Mouse (Mus musculus): ENCODE results near the gene Pnlip.

Gene Pnlip

GRCm38 (mm10) chr19:58726551-58726950 is 74.3 kb downstream of the Pnlip start:
- no peak for DNase-seq (ENCODE audit: low read depth, low spot score)

- DNase-seq (ENCODE audit: low read depth, low spot score), result no peak
Measured at GRCm38 (mm10) chr19:58727756-58728155, 75.5 kb downstream of the Pnlip start.

- DNase-seq (ENCODE audit: low read depth, low spot score), result peak; percentile 16
Measured at GRCm38 (mm10) chr19:58728445-58729031, 76.2 kb downstream of the Pnlip start, which contains the start of gene Pnliprp1. Pnliprp1 (plus strand) TSS chr19:58728887.
